Mouse (Mus musculus) neural tube, embryonic 11.5 days (tissue): ENCODE measurements around the gene Adamts18. TPM values are rescaled to one million over a fixed set of nuclear protein-coding genes. Genes with fewer than 3 reads are reported as not detected.

Source experiments
- ATAC-seq: fragments of 200-750 bp; cut with Nextera tagmentation; 2 replicates; pipeline ENCODE4 v1.8.0; 2017; ENCODE audit warnings: moderate number of reproducible peaks, mild to moderate bottlenecking, moderate TSS enrichment, moderate library complexity; ENCODE audit not compliant: insufficient read depth, low FRiP score, low TSS enrichment
- DNase-seq: peaks from one replicate; pipeline ENCODE4 v3.0.0-alpha.2; 2015; ENCODE audit warnings: low spot score
- H3K27ac ChIP-seq: fragments of 300-500 bp; sonication (generic); 2 replicates; pipeline ENCODE4 v1.5.1; 2014; ENCODE audit warnings: low read depth, mild to moderate bottlenecking, low read length
- H3K27me3 ChIP-seq: fragments of 300-500 bp; sonication (generic); 2 replicates; pipeline ENCODE4 v1.6.1; 2014; ENCODE audit warnings: mild to moderate bottlenecking, low read length, mixed read lengths; ENCODE audit not compliant: control insufficient read depth, insufficient read depth
- H3K36me3 ChIP-seq: fragments of 300-500 bp; sonication (generic); 2 replicates; pipeline ENCODE4 v1.6.1; 2014; ENCODE audit warnings: mild to moderate bottlenecking, low read length, moderate library complexity, mixed read lengths; ENCODE audit not compliant: control insufficient read depth, insufficient read depth
- H3K4me1 ChIP-seq: fragments of 300-500 bp; sonication (generic); 2 replicates; pipeline ENCODE4 v1.6.1; 2014; ENCODE audit warnings: low read length, mixed read lengths; ENCODE audit not compliant: control insufficient read depth, insufficient read depth
- H3K4me2 ChIP-seq: fragments of 300-500 bp; sonication (generic); 2 replicates; pipeline ENCODE4 v1.6.1; 2014; ENCODE audit warnings: low read depth, mild to moderate bottlenecking, moderate library complexity
- H3K4me3 ChIP-seq: fragments of 300-500 bp; sonication (generic); 2 replicates; pipeline ENCODE4 v1.5.1; 2014; ENCODE audit warnings: low read depth, low read length
- H3K9ac ChIP-seq: fragments of 300-500 bp; sonication (generic); 2 replicates; pipeline ENCODE4 v1.6.1; 2014; ENCODE audit warnings: mild to moderate bottlenecking, low read length
- H3K9me3 ChIP-seq: fragments of 300-500 bp; sonication (generic); 2 replicates; pipeline ENCODE4 v1.6.1; 2016; ENCODE audit warnings: low read length; ENCODE audit not compliant: control insufficient read depth
- WGBS: fragments of 180-500 bp; shearing (Covaris S2); extraction: QIAGEN DNeasy Blood & Tissue Kit; methylation state at CpG from one replicate; pipeline ENCODE4 v1.1.7; 2014; 5-methylcytosine and 5-hydroxymethylcytosine counted together
- polyA plus RNA-seq: library from polyadenylated mRNA; unstranded; fragments of >200 nt; fragmentation: Nextera tagmentation; extraction: Ambion mirVana; gene quantifications from 2 replicates; pipeline ENCODE4 v1.2.1, GENCODE M21; 2014

Adamts18 gene
- polyA plus RNA-seq, 1 experiment from 2014 or later, result 0.86 TPM

GRCm38 (mm10) chr8:113753153-113753552 lies 95.4 kb downstream of the Adamts18 start:
- Histone ChIP-seq H3K9ac (no peak overlapping the region), H3K27ac (no peak overlapping the region), H3K4me2 (no peak overlapping the region), H3K36me3 (no peaks in the 10 kb centered on the region), H3K27me3 (no peaks in the 10 kb centered on the region), H3K4me3 (no peak overlapping the region), H3K9me3 (no peaks in the 10 kb centered on the region), H3K4me1 (no peaks in the 10 kb centered on the region)
- DNase-seq, result no peak
- ATAC-seq, result no peak
- WGBS, result 87% methylated on average over 2 of the region's 2 CpGs

- no peaks in the 10 kb centered on the region for H3K4me1 ChIP-seq
- no peak overlapping the region for H3K27ac ChIP-seq
- H3K4me3 ChIP-seq, result no peak overlapping the region
- no peak for ATAC-seq
- 88% methylated on average over 3 of the region's 3 CpGs for WGBS
- H3K36me3 ChIP-seq, result no peaks in the 10 kb centered on the region
- H3K9ac ChIP-seq, result no peak overlapping the region
- H3K4me2 ChIP-seq, result no peak overlapping the region
- no peaks in the 10 kb centered on the region for H3K9me3 ChIP-seq
- DNase-seq, result no peak
- H3K27me3 ChIP-seq, result no peaks in the 10 kb centered on the region
Observed at GRCm38 (mm10) chr8:113752349-113752748, 96.2 kb downstream of the Adamts18 start.

- H3K9me3 ChIP-seq, result no peaks in the 10 kb centered on the region
- no peak overlapping the region for H3K4me2 ChIP-seq
- no peak for ATAC-seq
- no peaks in the 10 kb centered on the region for H3K4me1 ChIP-seq
- DNase-seq, result no peak
- H3K27me3 ChIP-seq, result no peaks in the 10 kb centered on the region
- no peak overlapping the region for H3K9ac ChIP-seq
- no peaks in the 10 kb centered on the region for H3K36me3 ChIP-seq
- H3K27ac ChIP-seq, result no peak overlapping the region
- 82% methylated on average over 9 of the region's 9 CpGs for WGBS
- H3K4me3 ChIP-seq, result no peak overlapping the region
Observed at GRCm38 (mm10) chr8:113735496-113736060, 113.0 kb downstream of the Adamts18 start.

GRCm38 (mm10) chr8:113725331-113725730 lies 123.2 kb downstream of the Adamts18 start:
- no peak for ATAC-seq
- no peak overlapping the region for H3K9ac ChIP-seq
- WGBS, result 81% methylated on average over 8 of the region's 8 CpGs

GRCm38 (mm10) chr8:113723873-113724538 lies 124.5 kb downstream of the Adamts18 start:
- H3K4me2 ChIP-seq, result no peak overlapping the region
- H3K27ac ChIP-seq, result no peak overlapping the region
- H3K4me3 ChIP-seq, result no peak overlapping the region
- WGBS, result 70% methylated on average over 5 of the region's 5 CpGs
- H3K27me3 ChIP-seq, result no peaks in the 10 kb centered on the region
- ATAC-seq (no peak), DNase-seq (no peak)
- H3K4me1 ChIP-seq, result no peaks in the 10 kb centered on the region
- no peak overlapping the region for H3K9ac ChIP-seq
- H3K36me3 ChIP-seq, result no peaks in the 10 kb centered on the region
- no peaks in the 10 kb centered on the region for H3K9me3 ChIP-seq

More at GRCm38 (mm10) chr8:113725331-113725730, 123.2 kb downstream of the Adamts18 start:
- H3K4me3 ChIP-seq, result no peak overlapping the region
- no peaks in the 10 kb centered on the region for H3K27me3 ChIP-seq
- no peaks in the 10 kb centered on the region for H3K9me3 ChIP-seq
- DNase-seq, result no peak
- no peak overlapping the region for H3K4me2 ChIP-seq
- H3K4me1 ChIP-seq, result no peaks in the 10 kb centered on the region
- no peak overlapping the region for H3K27ac ChIP-seq
- H3K36me3 ChIP-seq, result no peaks in the 10 kb centered on the region

GRCm38 (mm10) chr8:113721459-113721858 lies 127.1 kb downstream of the Adamts18 start:
- 76% methylated on average over 13 of the region's 13 CpGs for WGBS
- no peak overlapping the region for H3K4me3 ChIP-seq
- no peak for DNase-seq

GRCm38 (mm10) chr8:113704968-113705367 lies 143.6 kb downstream of the Adamts18 start:
- H3K4me3 ChIP-seq, result no peak overlapping the region
- no peaks in the 10 kb centered on the region for H3K27me3 ChIP-seq
- no peaks in the 10 kb centered on the region; the same call in 1 of the 2 replicates for H3K4me1 ChIP-seq
- DNase-seq (peak; percentile 26), ATAC-seq (peak; percentile 55; the same call in 1 of the 2 replicates)
- 54% methylated on average over 7 of the region's 7 CpGs for WGBS
- no peak overlapping the region for H3K9ac ChIP-seq
- no peak overlapping the region for H3K4me2 ChIP-seq
- no peak overlapping the region for H3K27ac ChIP-seq
- no peaks in the 10 kb centered on the region for H3K36me3 ChIP-seq
- H3K9me3 ChIP-seq, result no peaks in the 10 kb centered on the region

More at GRCm38 (mm10) chr8:113721459-113721858, 127.1 kb downstream of the Adamts18 start:
- Histone ChIP-seq H3K27ac (no peak overlapping the region), H3K36me3 (no peaks in the 10 kb centered on the region), H3K4me2 (no peak overlapping the region), H3K9me3 (no peaks in the 10 kb centered on the region), H3K9ac (no peak overlapping the region), H3K27me3 (no peaks in the 10 kb centered on the region), H3K4me1 (no peaks in the 10 kb centered on the region)
- ATAC-seq, result no peak

- ATAC-seq, result peak; percentile 55; the same call in 1 of the 2 replicates
Observed at GRCm38 (mm10) chr8:113691622-113692343, 156.8 kb downstream of the Adamts18 start.

More at GRCm38 (mm10) chr8:113691622-113692343, 156.8 kb downstream of the Adamts18 start:
- Histone ChIP-seq H3K9me3 (no peaks in the 10 kb centered on the region), H3K4me3 (no peak overlapping the region), H3K4me2 (no peak overlapping the region), H3K27ac (no peak overlapping the region), H3K9ac (no peak overlapping the region), H3K27me3 (no peaks in the 10 kb centered on the region), H3K4me1 (no peaks in the 10 kb centered on the region), H3K36me3 (no peaks in the 10 kb centered on the region)
- DNase-seq, result no peak
- WGBS, result 58% methylated on average over 14 of the region's 14 CpGs
